Mouse (Mus musculus) CH12.LX (cell line): ENCODE results near the gene Dennd1a. TPM values are rescaled to one million over a fixed set of nuclear protein-coding genes. Genes with fewer than 3 reads are reported as not detected.

Experiments
- DNase-seq: peaks from one replicate; pipeline ENCODE4 v3.0.0-alpha.2; 2013; ENCODE audit errors: extremely low read depth
- H3K27ac ChIP-seq: 2 replicates; pipeline ENCODE4 v1.5.1; 2012; ENCODE audit warnings: low read depth, mild to moderate bottlenecking, control low read depth, moderate library complexity; ENCODE audit not compliant: insufficient read depth
- H3K27me3 ChIP-seq: replicated peaks from 2 replicates; pipeline ENCODE3; 2012; ENCODE audit warnings: inconsistent platforms
- H3K36me3 ChIP-seq, 2 experiments: replicated peaks in 1 of 2; 2 replicates each; pipeline versions ENCODE3 to v1.6.1; 2012; ENCODE audit warnings: inconsistent platforms in 1 of 2, low read length in 1 of 2, mild to moderate bottlenecking in 1 of 2, mixed read lengths in 1 of 2, moderate library complexity in 1 of 2; ENCODE audit not compliant: control insufficient read depth in 1 of 2, insufficient read depth in 1 of 2
- H3K4me1 ChIP-seq, 2 experiments: 2 replicates each; pipeline ENCODE4 v1.6.1; 2012; ENCODE audit warnings: inconsistent platforms in 1 of 2, moderate library complexity in 1 of 2; ENCODE audit not compliant: insufficient read depth in 2 of 2, control insufficient read depth in 1 of 2
- H3K4me2 ChIP-seq: 2 replicates; pipeline ENCODE4 v1.6.1; 2012; ENCODE audit warnings: low read depth, mild to moderate bottlenecking, control low read depth; ENCODE audit not compliant: poor library complexity, insufficient read depth, severe bottlenecking
- H3K4me3 ChIP-seq, 3 experiments: fragments of 150-350 bp in 1 of 3; sonication (generic) in 1 of 3; replicated peaks in 1 of 3; 2 replicates each; pipeline versions ENCODE3 to v1.5.1; 2011 to 2012; ENCODE audit warnings: low read depth in 2 of 3, low read length in 2 of 3, mild to moderate bottlenecking in 2 of 3, moderate library complexity in 2 of 3, control low read depth in 1 of 3, improper control_type of control experiment in 1 of 3, inconsistent platforms in 1 of 3, mixed read lengths in 1 of 3; ENCODE audit not compliant: poor library complexity in 1 of 3
- H3K79me2 ChIP-seq: replicated peaks from 2 replicates; pipeline ENCODE4 v1.6.1; 2012; ENCODE audit warnings: mild to moderate bottlenecking, moderate library complexity; ENCODE audit not compliant: control insufficient read depth, poor library complexity, insufficient read depth, severe bottlenecking; ENCODE audit errors: extremely low read depth
- H3K9ac ChIP-seq: 2 replicates; pipeline ENCODE4 v1.6.1; 2012; ENCODE audit warnings: low read depth, mild to moderate bottlenecking, control low read depth, moderate library complexity; ENCODE audit not compliant: insufficient read depth
- H3K9me3 ChIP-seq: replicated peaks from 2 replicates; pipeline ENCODE3; 2012; ENCODE audit warnings: low read length, inconsistent platforms, mixed read lengths
- BHLHE40 ChIP-seq: IDR thresholded peaks from 2 replicates; pipeline ENCODE4 v1.6.1; 2011; ENCODE audit warnings: mild to moderate bottlenecking, low read depth, low read length, improper control_type of control experiment
- CHD2 ChIP-seq: IDR thresholded peaks from 2 replicates; pipeline ENCODE4 v1.6.1; 2011; ENCODE audit warnings: low read length, improper control_type of control experiment
- CTCF ChIP-seq, 2 experiments: IDR thresholded peaks in 1 of 2; conservative IDR thresholded peaks in 1 of 2; 2 replicates each; pipeline ENCODE4 v1.5.1; 2011 to 2012; ENCODE audit warnings: low read depth in 2 of 2, low read length in 2 of 2, improper control_type of control experiment in 1 of 2, inconsistent platforms in 1 of 2, mild to moderate bottlenecking in 1 of 2, moderate library complexity in 1 of 2
- E2F4 ChIP-seq: IDR thresholded peaks from 2 replicates; pipeline ENCODE4 v1.6.1; 2011; ENCODE audit warnings: low read depth, low read length, improper control_type of control experiment; ENCODE audit not compliant: insufficient replicate concordance
- EP300 ChIP-seq: IDR thresholded peaks from 2 replicates; pipeline ENCODE4 v1.6.1; 2011; ENCODE audit warnings: low read length, improper control_type of control experiment
- GABPA ChIP-seq: IDR thresholded peaks from 2 replicates; pipeline ENCODE4 v1.6.1; 2012; ENCODE audit warnings: low read depth, low read length, improper control_type of control experiment, inconsistent platforms; ENCODE audit not compliant: insufficient replicate concordance
- IRF4 ChIP-seq: IDR thresholded peaks from 2 replicates; pipeline ENCODE4 v1.6.1; 2014; ENCODE audit warnings: low read depth, mild to moderate bottlenecking, inconsistent platforms, low read length, improper control_type of control experiment
- JUN ChIP-seq: IDR thresholded peaks from 2 replicates; pipeline ENCODE4 v1.6.1; 2011; ENCODE audit warnings: low read depth, mild to moderate bottlenecking, low read length, improper control_type of control experiment, moderate library complexity; ENCODE audit not compliant: insufficient read depth
- MAFK ChIP-seq: IDR thresholded peaks from 2 replicates; pipeline ENCODE4 v1.6.1; 2011; ENCODE audit warnings: low read length, improper control_type of control experiment; ENCODE audit not compliant: insufficient replicate concordance
- MAX ChIP-seq: IDR thresholded peaks from 2 replicates; pipeline ENCODE4 v1.6.1; 2011; ENCODE audit warnings: low read length, improper control_type of control experiment
- MYC ChIP-seq: IDR thresholded peaks from 2 replicates; pipeline ENCODE4 v1.6.1; 2011; ENCODE audit warnings: low read depth, mild to moderate bottlenecking, improper control_type of control experiment, low read length
- NELFE ChIP-seq: IDR thresholded peaks from 2 replicates; pipeline ENCODE4 v1.6.1; 2011; ENCODE audit warnings: low read depth, low read length, improper control_type of control experiment
- NRF1 ChIP-seq: IDR thresholded peaks from 2 replicates; pipeline ENCODE4 v1.6.1; 2014; ENCODE audit warnings: low read depth, mild to moderate bottlenecking, inconsistent platforms, low read length, improper control_type of control experiment, moderate library complexity
- PAX5 ChIP-seq: IDR thresholded peaks from 2 replicates; pipeline ENCODE4 v1.6.1; 2012; ENCODE audit warnings: low read length, inconsistent platforms, mixed read lengths
- POLR2A ChIP-seq: IDR thresholded peaks from 2 replicates; pipeline ENCODE4 v1.6.1; 2011; ENCODE audit warnings: low read depth, mild to moderate bottlenecking, improper control_type of control experiment, low read length
- POLR2AphosphoS2 ChIP-seq: IDR thresholded peaks from 2 replicates; pipeline ENCODE4 v1.6.1; 2011; ENCODE audit warnings: low read depth, low read length, improper control_type of control experiment
- RAD21 ChIP-seq: IDR thresholded peaks from 2 replicates; pipeline ENCODE4 v1.6.1; 2011; ENCODE audit warnings: low read depth, mild to moderate bottlenecking, low read length, improper control_type of control experiment, moderate library complexity
- RCOR1 ChIP-seq: conservative IDR thresholded peaks from 2 replicates; pipeline ENCODE4 v1.6.1; 2012; ENCODE audit warnings: low read depth, mild to moderate bottlenecking, inconsistent platforms, low read length, improper control_type of control experiment
- SIN3A ChIP-seq: IDR thresholded peaks from 2 replicates; pipeline ENCODE4 v1.6.1; 2012; ENCODE audit warnings: low read length, improper control_type of control experiment, inconsistent platforms
- SMC3 ChIP-seq: IDR thresholded peaks from 2 replicates; pipeline ENCODE4 v1.6.1; 2011; ENCODE audit warnings: low read depth, low read length, improper control_type of control experiment
- TCF12 ChIP-seq: IDR thresholded peaks from 2 replicates; pipeline ENCODE4 v1.6.1; 2014; ENCODE audit warnings: low read depth, mild to moderate bottlenecking, inconsistent platforms, low read length, improper control_type of control experiment
- UBTF ChIP-seq: IDR thresholded peaks from 2 replicates; pipeline ENCODE4 v1.6.1; 2012; ENCODE audit warnings: low read depth, mild to moderate bottlenecking, inconsistent platforms, low read length, improper control_type of control experiment, moderate library complexity
- USF2 ChIP-seq: conservative IDR thresholded peaks from 2 replicates; pipeline ENCODE4 v1.6.1; 2011; ENCODE audit warnings: low read depth, low read length, improper control_type of control experiment
- ZC3H11A ChIP-seq: IDR thresholded peaks from 2 replicates; pipeline ENCODE4 v1.6.1; 2012; ENCODE audit warnings: low read depth, mild to moderate bottlenecking, inconsistent platforms, low read length, improper control_type of control experiment
- ZNF384 ChIP-seq: IDR thresholded peaks from 2 replicates; pipeline ENCODE4 v1.6.1; 2012; ENCODE audit warnings: low read depth, low read length, improper control_type of control experiment, inconsistent platforms
- dilution Hi-C: fragments of 300-500 bp; cut with MboI; formaldehyde crosslinking; loops from 2 replicates; pipeline ENCODE4 v1.14.3; 2020; ENCODE audit warnings: low sequenced_read_pairs; ENCODE audit not compliant: extremely low pct_unique_long_range_greater_than_20kb, extremely low pct_ligation_motif_present
- in situ Hi-C: fragments of 300-500 bp; cut with MboI; formaldehyde crosslinking; loops from 3 replicates; pipeline ENCODE4 v1.14.3; 2019; ENCODE audit warnings: low sequenced_read_pairs, low pct_ligation_motif_present, low pct_unique_long_range_greater_than_20kb, mixed read lengths
- polyA plus RNA-seq: library from polyadenylated mRNA; unstranded; fragments of >175 nt; gene quantifications from 2 replicates; pipeline ENCODE4 v1.2.1, GENCODE M21; 2012; ENCODE audit warnings: low read depth; ENCODE audit not compliant: insufficient read length
- total RNA-seq, 2 experiments: library from RNA; depleted of rRNA; stranded (reverse); fragments of 300-350 nt in 1 of 2; fragments of >200 nt in 1 of 2; gene quantifications; 2 replicates each; pipeline ENCODE4 v1.2.3; 2012 to 2014

The Dennd1a gene
- total and polyA plus RNA-seq, 3 experiments, result 2.7 to 7.3 (median 4.3) TPM

GRCm38 (mm10) chr2:37818761-37819525 is 468.2 kb downstream of the Dennd1a start:
- Histone ChIP-seq H3K79me2 (no peaks in the 10 kb centered on the region), H3K4me1 (peaks cover 13 to 20% of the 10 kb centered on the region in 2 experiments), H3K27me3 (no peaks in the 10 kb centered on the region), H3K9ac (no peak overlapping the region), H3K36me3 (peaks cover 0 to 19% of the 10 kb centered on the region in 2 experiments), H3K9me3 (no peaks in the 10 kb centered on the region), H3K4me2 (no peak overlapping the region), H3K27ac (no peak overlapping the region), H3K4me3 (no peak overlapping the region)
- no peak for DNase-seq
- dilution Hi-C loops (no loop called here), in situ Hi-C loops (loop anchor here (10.0 to 25.0 kb wide), 2 partner anchors 343 to 556 kb away; no protein-coding TSS in a partner anchor)
- no peak for TF ChIP-seq BHLHE40
- TF ChIP-seq SIN3A, result no peak
- TF ChIP-seq RCOR1, result no peak
- no peak for TF ChIP-seq EP300
- TF ChIP-seq POLR2A, result no peak
- no peak for TF ChIP-seq GABPA
- TF ChIP-seq USF2, result no peak
- no peak for TF ChIP-seq MYC
- TF ChIP-seq ZC3H11A, result no peak
- TF ChIP-seq IRF4, result no peak
- no peak for TF ChIP-seq NRF1
- no peak for TF ChIP-seq CTCF (conservative IDR thresholded peaks at IDR 0.05 in 1 of 2, IDR thresholded peaks at IDR 0.05 in 1 of 2; ENCODE audit: low read depth in 2 of 2, low read length in 2 of 2)
- no peak for TF ChIP-seq PAX5
- TF ChIP-seq CHD2, result no peak
- no peak for TF ChIP-seq POLR2AphosphoS2
- no peak for TF ChIP-seq MAX
- TF ChIP-seq ZNF384, result no peak
- no peak for TF ChIP-seq SMC3
- no peak for TF ChIP-seq UBTF
- no peak for TF ChIP-seq TCF12

GRCm38 (mm10) chr2:37815676-37816075 is 471.5 kb downstream of the Dennd1a start:
- H3K4me2 ChIP-seq, result no peak overlapping the region
- peaks cover 7 to 36% of the 10 kb centered on the region in 2 experiments for H3K36me3 ChIP-seq
- H3K27me3 ChIP-seq, result no peaks in the 10 kb centered on the region
- in situ Hi-C loops, result loop anchor here (10.0 to 25.0 kb wide), 2 partner anchors 347 to 559 kb away; no protein-coding TSS in a partner anchor
- peaks cover 13 to 20% of the 10 kb centered on the region in 2 experiments for H3K4me1 ChIP-seq
- peak; percentile 79 for DNase-seq
- no peak overlapping the region for H3K9ac ChIP-seq
- H3K79me2 ChIP-seq, result no peaks in the 10 kb centered on the region
- no peak overlapping the region for H3K4me3 ChIP-seq
- no peaks in the 10 kb centered on the region for H3K9me3 ChIP-seq
- TF ChIP-seq NELFE (peak; percentile 31; the same call in 1 of the 2 replicates), RAD21 (peak; percentile 97), MYC (peak; percentile 41; the same call in 1 of the 2 replicates), BHLHE40 (no peak), JUN (no peak), SMC3 (peak; percentile 82), CTCF (conservative IDR thresholded peaks at IDR 0.05 in 1 of 2, IDR thresholded peaks at IDR 0.05 in 1 of 2; ENCODE audit: low read depth in 2 of 2, low read length in 2 of 2) (peak; percentile 95 to 99), MAFK (0 out of 2 replicates have a peak, but pooled peaks have one; percentile 4), E2F4 (0 out of 2 replicates have a peak, but pooled peaks have one; percentile 22), ZC3H11A (peak; percentile 64), TCF12 (no peak)
- TF ChIP-seq, all 38 proteins: peak for 8
- dilution Hi-C loops, result no loop called here
- no peak overlapping the region for H3K27ac ChIP-seq
